Mouse (Mus musculus): Measurements from ENCODE around the gene Atg14.

DNA sequence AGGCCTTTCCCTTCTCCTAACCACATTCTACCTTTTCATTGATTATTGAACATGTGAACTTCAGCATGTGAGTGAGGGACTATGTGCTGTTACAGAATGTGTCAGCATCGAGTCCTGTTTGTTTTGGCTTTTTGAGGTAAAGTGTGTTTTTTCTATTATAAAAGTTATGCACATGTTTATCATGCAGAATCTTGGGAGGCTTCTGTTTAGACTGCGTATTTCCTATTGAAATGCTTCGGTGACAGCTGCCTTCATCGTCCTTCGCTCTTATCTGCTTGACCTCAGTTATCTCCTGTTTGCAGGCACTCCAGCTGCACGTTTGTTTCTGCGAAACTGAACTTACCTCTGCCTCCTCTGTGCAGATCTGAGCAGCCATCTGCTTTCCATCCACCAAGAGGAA lies 48.1 kb downstream of the Atg14 start:
- TF ChIP-seq EP300 (IDR thresholded peaks at IDR 0.05; ENCODE audit: low read length) (no peak), HCFC1 (IDR thresholded peaks at IDR 0.05; ENCODE audit: low read depth, low read length) (no peak), CTCF (conservative IDR thresholded peaks at IDR 0.05 in 1 of 2, IDR thresholded peaks at IDR 0.05 in 1 of 2; ENCODE audit: low read depth in 2 of 2, low read length in 2 of 2) (no peak), KAT2A (IDR thresholded peaks at IDR 0.05; ENCODE audit: insufficient replicate concordance, low read length) (no peak), ELF1 (IDR thresholded peaks at IDR 0.05; ENCODE audit: low read depth, low read length) (no peak), POLR2A (IDR thresholded peaks at IDR 0.05; ENCODE audit: low read depth, low read length) (no peak), PAX5 (IDR thresholded peaks at IDR 0.05; ENCODE audit: low read length) (no peak), TCF12 (IDR thresholded peaks at IDR 0.05; ENCODE audit: low read depth, low read length) (no peak), CHD2 (IDR thresholded peaks at IDR 0.05; ENCODE audit: low read length) (no peak), BHLHE40 (IDR thresholded peaks at IDR 0.05; ENCODE audit: low read depth, low read length) (no peak)
